Mouse (Mus musculus) gastrocnemius, adult 2 months (tissue): ENCODE measurements around the gene Mum1. TPM values are rescaled to one million over a fixed set of nuclear protein-coding genes. Genes with fewer than 3 reads are reported as not detected.

ENCODE experiments used
- DNase-seq: peaks from one replicate; pipeline ENCODE4 v3.0.0; 2022
- H3K27ac ChIP-seq: fragments of 200-600 bp; 2 replicates; pipeline ENCODE4 v1.8.1; 2022; ENCODE audit warnings: mild to moderate bottlenecking
- H3K4me3 ChIP-seq: fragments of 200-600 bp; 2 replicates; pipeline ENCODE4 v1.8.1; 2022; ENCODE audit warnings: mild to moderate bottlenecking, moderate library complexity
- CTCF ChIP-seq: fragments of 200-600 bp; IDR thresholded peaks from 2 replicates; pipeline ENCODE4 v1.8.1; 2022; ENCODE audit warnings: antibody characterized with exemption, mild to moderate bottlenecking, moderate library complexity
- intact Hi-C: fragments of 180-260 bp; cut with DNase I; formaldehyde crosslinking; loops from one replicate; pipeline ENCODE4 v1.15.1; 2025
- microRNA-seq: library from miRNA; unstranded; fragments of <30 nt; microRNA quantifications from one replicate; pipeline ENCODE4 v1.2.0, GENCODE M21; 2021
- total RNA-seq, 2 experiments: library from RNA; stranded (reverse); gene quantifications; 2 replicates each; pipeline ENCODE4 v1.2.3; 2021

Gene Mum1
- total RNA-seq, 2 experiments from 2014 or later: 12.2 to 19.2 TPM

DNA sequence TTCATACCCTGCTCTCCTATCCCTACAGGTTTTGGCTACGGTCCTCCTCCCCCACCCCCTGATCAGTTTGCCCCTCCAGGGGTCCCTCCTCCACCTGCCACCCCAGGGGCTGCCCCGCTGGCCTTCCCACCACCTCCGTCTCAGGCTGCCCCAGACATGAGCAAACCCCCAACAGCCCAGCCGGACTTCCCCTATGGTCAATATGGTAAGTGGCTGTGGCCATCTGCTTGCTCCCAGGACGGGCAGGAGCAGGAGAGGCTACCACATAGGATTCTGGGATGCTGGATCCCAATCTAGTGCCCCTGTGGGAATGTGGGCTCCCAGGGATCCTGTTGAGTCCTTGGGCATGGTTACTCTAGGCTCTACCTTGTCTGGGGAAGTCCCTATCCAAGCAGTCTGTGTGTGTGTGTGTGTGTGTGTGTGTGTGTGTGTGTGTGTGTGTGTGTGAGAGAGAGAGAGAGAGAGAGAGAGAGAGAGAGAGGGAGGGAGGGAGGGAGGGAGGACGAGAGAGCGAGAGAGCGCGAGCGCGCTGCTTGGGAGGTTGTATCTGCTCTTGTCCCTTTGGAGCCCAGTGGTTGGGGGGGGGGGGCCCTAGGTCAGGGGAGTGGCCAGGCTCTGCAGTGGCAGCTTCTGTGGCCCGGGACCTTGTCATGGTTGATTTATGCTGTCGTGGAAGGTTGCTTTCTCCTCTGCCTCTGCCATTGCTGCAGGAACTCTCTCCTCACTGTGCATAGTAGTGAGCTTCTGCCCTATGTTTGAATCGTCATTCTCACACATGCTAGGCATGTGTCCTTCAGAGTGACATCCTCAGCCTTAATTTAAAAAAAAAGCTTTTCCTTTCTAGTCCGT, 59.2 kb downstream of the Mum1 start:
- Histone ChIP-seq H3K27ac (no peak overlapping the region), H3K4me3 (no peak overlapping the region)
- DNase-seq: no peak
- TF ChIP-seq CTCF: no peak
- intact Hi-C loops: no loop called here

DNA sequence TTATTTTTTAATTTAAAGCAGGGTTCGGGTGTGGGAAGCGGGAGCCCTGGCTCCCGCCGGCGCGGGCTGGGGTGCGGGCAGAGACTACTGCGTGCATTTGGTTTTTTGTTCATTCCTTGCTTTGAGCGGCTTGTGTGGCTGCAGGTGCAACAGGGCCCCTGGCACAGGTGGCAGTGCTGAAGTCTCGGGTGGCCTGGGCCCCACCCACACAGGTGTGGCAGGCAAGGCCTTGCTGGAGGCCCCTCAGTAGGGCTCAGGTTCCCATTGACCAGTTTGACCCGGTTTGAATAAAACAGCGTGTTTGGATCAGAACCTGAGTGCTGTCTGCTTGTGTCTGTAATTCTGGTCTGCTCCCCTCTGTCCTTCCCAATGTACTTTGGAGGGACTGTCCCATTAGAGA, 61.9 kb downstream of the Mum1 start:
- Histone ChIP-seq H3K27ac (no peak overlapping the region), H3K4me3 (no peak overlapping the region)
- intact Hi-C loops: no loop called here
- no peak for TF ChIP-seq CTCF
- DNase-seq: no peak

DNA sequence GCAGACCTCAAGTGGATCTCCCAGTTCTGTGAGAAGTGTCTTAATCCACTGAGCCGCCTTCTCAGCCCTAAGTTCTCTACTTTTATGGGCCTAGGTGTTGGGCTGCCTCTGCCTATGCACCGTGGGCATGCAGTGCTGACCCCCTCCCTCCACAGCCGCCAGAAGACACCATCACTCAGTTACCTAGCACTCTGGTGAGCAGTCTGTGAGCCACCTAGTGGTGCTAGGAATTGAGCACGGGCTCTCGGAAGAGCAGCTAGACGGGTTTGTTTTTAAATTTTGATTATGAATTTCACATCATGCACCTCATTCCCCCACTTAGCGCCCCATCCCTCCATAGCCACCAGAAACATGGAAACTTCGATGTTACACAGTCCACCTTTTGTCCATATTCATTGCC, 62.4 kb downstream of the Mum1 start:
- 0 out of 2 replicates have a peak, but pooled peaks have one; percentile 8 for TF ChIP-seq CTCF
- no peak overlapping the region for H3K4me3 ChIP-seq
- DNase-seq: no peak
- intact Hi-C loops: no loop called here
- no peak overlapping the region for H3K27ac ChIP-seq

DNA sequence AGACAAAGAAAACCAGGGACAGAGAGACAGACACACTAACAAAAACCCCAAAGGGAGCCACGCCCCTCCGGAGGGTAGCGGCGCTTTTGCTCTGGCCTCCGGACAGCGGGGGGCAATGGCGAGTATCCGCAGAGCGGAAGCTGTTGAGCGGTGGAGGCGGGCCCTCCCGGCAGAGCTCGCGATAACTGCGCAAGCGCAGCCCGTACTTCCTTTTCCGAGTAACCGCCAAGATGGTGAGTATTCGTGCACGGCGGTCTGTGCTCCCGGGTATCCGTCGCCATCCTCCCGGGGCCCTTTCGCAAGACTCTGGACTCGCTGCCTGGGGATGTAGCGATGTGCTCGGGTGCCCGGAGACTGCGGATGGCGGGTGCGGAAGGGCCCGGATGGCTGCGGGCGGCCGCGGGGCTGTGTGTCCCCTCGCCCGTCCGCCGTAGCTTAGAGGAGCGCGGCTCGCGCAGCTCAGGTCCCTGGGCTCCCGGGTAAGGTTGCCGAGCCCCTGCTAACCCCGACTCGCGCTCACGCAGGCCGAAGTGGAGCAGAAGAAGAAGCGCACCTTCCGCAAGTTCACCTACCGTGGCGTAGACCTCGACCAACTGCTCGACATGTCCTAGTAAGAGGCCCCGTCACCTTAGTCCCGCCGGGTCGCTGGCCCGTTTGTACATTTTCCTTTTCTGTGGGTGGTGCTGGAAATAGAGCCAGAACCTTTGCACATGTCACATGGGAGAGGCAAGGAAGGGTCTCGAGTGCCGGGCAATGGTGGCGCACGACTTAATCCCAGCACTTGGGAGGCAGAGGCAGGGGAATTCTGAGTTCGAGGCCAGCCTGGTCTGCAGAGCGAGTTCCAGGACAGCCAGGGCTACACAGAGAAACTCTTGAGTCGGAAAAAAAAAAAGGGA, 66.3 kb downstream of the Mum1 start, which contains the start of gene Rps15:
Rps15 (plus strand) TSS at position 203 of the 896 bp plus-strand sequence.
- peak within 1 kb of the TSS; percentile 92 for H3K27ac ChIP-seq
- intact Hi-C loops: loop anchor here (1.0 kb wide), 1 partner anchor 28 kb away; the partner anchor contains the start of gene 2310011J03Rik
- peak; percentile 81 for TF ChIP-seq CTCF
- peak within 1 kb of the TSS; percentile 74 for H3K4me3 ChIP-seq
- peak; percentile 97 for DNase-seq

DNA sequence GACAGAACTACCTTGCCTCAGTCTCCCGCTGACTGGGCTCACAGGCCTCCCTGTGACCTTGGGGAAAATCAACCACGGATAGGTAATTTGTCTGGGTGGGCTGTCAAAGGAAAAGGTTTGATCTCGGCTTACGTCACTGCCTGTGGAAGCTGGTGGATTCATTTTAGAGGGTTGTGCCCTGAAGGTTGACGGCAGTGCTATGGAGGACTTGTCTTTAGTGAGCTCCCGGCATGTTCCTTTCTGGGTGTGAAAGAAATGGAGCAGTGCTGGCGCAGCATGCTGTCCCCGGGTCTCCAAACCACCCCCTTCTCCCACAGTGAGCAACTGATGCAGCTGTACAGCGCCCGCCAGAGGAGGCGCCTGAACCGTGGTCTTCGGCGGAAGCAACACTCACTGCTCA, 67.1 kb downstream of the Mum1 start:
- no peak for DNase-seq
- no peak for TF ChIP-seq CTCF
- intact Hi-C loops: no loop called here
- peak overlapping the region; percentile 74 for H3K4me3 ChIP-seq
- peak overlapping the region; percentile 92 for H3K27ac ChIP-seq

Small RNA genes within 50 kb of the gene (microRNA-seq; reads per million reads assigned to microRNA genes)
- not detected for gene Mir6911

Other genes with a start within 250 kb of the Mum1 start
- 10 to 100 TPM; 70.9 to 75.1 TPM for gene Tmem259, start 242.1 kb upstream of the Mum1 start, total RNA-seq
- gene Cnn2, start 237.8 kb upstream of the Mum1 start, total RNA-seq: 1 to 10 TPM; 3.9 to 9.7 TPM
- gene Abca7, start 229.9 kb upstream of the Mum1 start, total RNA-seq: 1 to 10 TPM; 6.7 to 7.2 TPM
- 1 to 10 TPM in 1 of 2 experiments, under 1 TPM in 1; 0.97 to 1.4 TPM for gene Arhgap45, start 209.8 kb upstream of the Mum1 start, total RNA-seq
- 10 to 100 TPM; 42.0 to 50.9 TPM for gene Polr2e, start 186.6 kb upstream of the Mum1 start, total RNA-seq
- gene Gpx4, start 179.3 kb upstream of the Mum1 start, total RNA-seq: 100 to 1,000 TPM; 552 to 603 TPM
- gene Sbno2, start 120.9 kb upstream of the Mum1 start, total RNA-seq: 1 to 10 TPM; 6.2 to 7.1 TPM
- 100 to 1,000 TPM; 144 to 153 TPM for gene Stk11, start 110.6 kb upstream of the Mum1 start, total RNA-seq
- gene Atp5d, start 87.8 kb upstream of the Mum1 start, total RNA-seq: 100 to 1,000 TPM; 535 to 725 TPM
- 1 to 10 TPM; 1.8 to 2.3 TPM for gene Cbarp, start 85.6 kb upstream of the Mum1 start, total RNA-seq
- gene Midn, start 78.2 kb upstream of the Mum1 start, total RNA-seq: 10 to 100 TPM; 34.3 to 39.8 TPM
- gene Cirbp, start 60.4 kb upstream of the Mum1 start, total RNA-seq: 10 to 100 TPM; 22.1 to 30.7 TPM
- 1 to 10 TPM; 6.6 to 7.1 TPM for gene 1600002K03Rik, start 53.5 kb upstream of the Mum1 start, total RNA-seq
- gene Efna2, start 47.0 kb upstream of the Mum1 start, total RNA-seq: under 1 TPM; 0.23 to 0.73 TPM
- gene Ndufs7, start 22.7 kb downstream of the Mum1 start, total RNA-seq: 100 to 1,000 TPM; 496 to 663 TPM
- gene Gamt, start 34.6 kb downstream of the Mum1 start, total RNA-seq: 10 to 100 TPM; 14.0 to 28.5 TPM
- gene Dazap1, start 35.1 kb downstream of the Mum1 start, total RNA-seq: 10 to 100 TPM; 34.2 to 38.4 TPM
- 100 to 1,000 TPM; 634 to 773 TPM for gene Rps15, start 66.0 kb downstream of the Mum1 start, total RNA-seq
- under 1 TPM; 0.20 to 0.77 TPM for gene Apc2, start 69.5 kb downstream of the Mum1 start, total RNA-seq
- gene 2310011J03Rik, start 94.1 kb downstream of the Mum1 start, total RNA-seq: 1 to 10 TPM; 5.7 to 8.1 TPM
- gene Pcsk4, start 103.1 kb downstream of the Mum1 start, total RNA-seq: 1 to 10 TPM in 1 of 2 experiments, under 1 TPM in 1; 0.84 to 1.0 TPM
- gene Reep6, start 103.5 kb downstream of the Mum1 start, total RNA-seq: 1 to 10 TPM; 1.5 to 2.5 TPM
- 10 to 100 TPM; 26.2 to 43.3 TPM for gene Adamtsl5, start 122.0 kb downstream of the Mum1 start, total RNA-seq
- under 1 TPM; 0.10 to 0.45 TPM for gene Plk5, start 130.0 kb downstream of the Mum1 start, total RNA-seq
- 1 to 10 TPM; 4.7 to 5.1 TPM for gene Mex3d, start 161.2 kb downstream of the Mum1 start, total RNA-seq
- gene Mbd3, start 173.1 kb downstream of the Mum1 start, total RNA-seq: 100 to 1,000 TPM; 105 to 116 TPM
- 1,000 to 10,000 TPM in 1 of 2 experiments, 100 to 1,000 TPM in 1; 776 to 1,068 TPM for gene Uqcr11, start 180.4 kb downstream of the Mum1 start, total RNA-seq
- 10 to 100 TPM; 11.1 to 12.0 TPM for gene Tcf3, start 207.2 kb downstream of the Mum1 start, total RNA-seq